Mouse (Mus musculus): ENCODE data around the gene Ppp1r21. TPM values are rescaled to one million over a fixed set of nuclear protein-coding genes. Genes with fewer than 3 reads are reported as not detected.

The Ppp1r21 gene
- polyA plus RNA-seq, 1 experiment from 2014 or later = 38.3 TPM

DNA sequence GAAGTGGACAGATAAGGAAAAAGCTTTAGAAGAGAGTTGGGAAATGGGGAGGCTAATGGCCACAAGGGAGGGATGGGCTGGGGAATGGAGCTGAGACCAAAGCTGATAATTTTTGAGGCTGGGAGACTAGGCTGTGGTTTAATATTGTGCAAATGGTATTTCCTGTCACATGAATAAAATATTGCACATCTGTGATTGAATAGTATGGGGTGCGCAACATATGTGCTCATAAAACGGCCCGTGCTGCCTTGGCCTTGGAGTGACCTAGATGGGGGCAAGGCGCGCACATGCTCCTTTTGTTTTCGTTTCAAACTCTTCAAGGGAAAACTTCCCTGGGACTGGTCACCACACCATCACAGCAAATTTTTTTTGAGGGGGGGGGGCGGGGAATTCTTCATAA is 96.0 kb downstream of the Ppp1r21 start:
- WGBS = 71% methylated on average over 7 of the region's 7 CpGs
- H3K36me3 ChIP-seq = no peaks in the 10 kb centered on the region
- no peak for ATAC-seq (ENCODE audit: low FRiP score)

DNA sequence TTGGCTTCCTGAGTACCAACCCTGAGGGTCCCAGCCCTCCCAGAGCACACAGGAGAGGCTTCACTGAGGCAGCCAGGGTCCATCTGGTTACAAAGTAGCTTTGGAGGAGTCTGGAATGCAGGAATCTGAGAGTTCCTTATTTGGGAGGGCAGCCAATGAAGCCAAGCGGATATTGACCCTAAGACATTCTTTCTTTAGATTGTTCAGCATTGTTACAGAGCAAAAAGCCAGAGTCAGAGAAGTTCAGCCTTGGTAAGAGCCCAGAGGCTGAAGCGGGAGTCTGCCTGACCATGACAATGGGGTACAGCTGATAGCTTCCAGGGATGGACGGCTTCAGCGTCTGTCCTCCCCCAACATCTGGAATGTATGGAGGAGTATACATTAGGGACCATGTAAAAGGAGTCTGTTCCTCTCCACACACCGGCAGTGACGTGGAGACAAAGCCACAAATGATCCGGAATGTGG is 96.5 kb downstream of the Ppp1r21 start:
- WGBS = 34% methylated on average over 7 of the region's 7 CpGs
- 0 out of 2 replicates have a peak overlapping the region, but pooled peaks have one; percentile 30 for H3K27ac ChIP-seq
- H3K9ac ChIP-seq = no peak overlapping the region
- H3K27me3 ChIP-seq = no peaks in the 10 kb centered on the region
- H3K9me3 ChIP-seq = no peaks in the 10 kb centered on the region
- peaks cover 30% of the 10 kb centered on the region for H3K4me1 ChIP-seq (replicated peaks)
- ATAC-seq (ENCODE audit: low FRiP score) = no peak
- H3K36me3 ChIP-seq = no peaks in the 10 kb centered on the region
- no peak overlapping the region for H3K4me3 ChIP-seq
- no peak overlapping the region for H3K4me2 ChIP-seq

More for the DNA sequence above, 96.0 kb downstream of the Ppp1r21 start:
- H3K9me3 ChIP-seq = no peaks in the 10 kb centered on the region
- H3K4me2 ChIP-seq = no peak overlapping the region
- H3K9ac ChIP-seq = no peak overlapping the region
- H3K4me1 ChIP-seq (replicated peaks) = peaks cover 30% of the 10 kb centered on the region
- no peak overlapping the region for H3K4me3 ChIP-seq
- H3K27ac ChIP-seq = peak overlapping the region; percentile 23; the same call in 1 of the 2 replicates
- no peaks in the 10 kb centered on the region for H3K27me3 ChIP-seq

DNA sequence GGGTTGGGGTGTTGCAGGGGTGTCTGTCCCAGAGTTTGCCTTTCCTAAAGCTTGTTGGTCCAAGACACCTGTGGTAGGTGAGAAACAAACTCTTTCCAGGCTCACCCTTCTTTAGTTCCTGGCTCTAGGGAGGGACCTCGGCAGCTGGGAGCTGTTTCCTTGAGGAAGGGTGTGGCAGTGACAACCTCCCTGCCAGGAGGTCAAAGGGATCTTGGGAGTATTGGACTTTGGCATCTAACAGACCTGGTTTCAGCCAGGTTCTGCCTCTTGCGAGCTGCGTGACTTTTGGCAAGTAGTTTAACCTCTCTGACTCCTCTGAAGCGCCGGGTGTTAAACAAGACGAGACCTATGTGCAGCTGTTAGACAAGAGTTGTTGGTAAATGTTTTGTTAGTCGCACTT is 97.2 kb downstream of the Ppp1r21 start:
- Histone ChIP-seq H3K4me1 (replicated peaks) (peaks cover 33% of the 10 kb centered on the region), H3K9me3 (no peaks in the 10 kb centered on the region), H3K36me3 (no peaks in the 10 kb centered on the region), H3K4me3 (no peak overlapping the region), H3K9ac (no peak overlapping the region), H3K27me3 (no peaks in the 10 kb centered on the region), H3K4me2 (no peak overlapping the region), H3K27ac (0 out of 2 replicates have a peak overlapping the region, but pooled peaks have one; percentile 30)
- WGBS = 76% methylated on average over 7 of the region's 7 CpGs
- no peak for ATAC-seq (ENCODE audit: low FRiP score)

DNA sequence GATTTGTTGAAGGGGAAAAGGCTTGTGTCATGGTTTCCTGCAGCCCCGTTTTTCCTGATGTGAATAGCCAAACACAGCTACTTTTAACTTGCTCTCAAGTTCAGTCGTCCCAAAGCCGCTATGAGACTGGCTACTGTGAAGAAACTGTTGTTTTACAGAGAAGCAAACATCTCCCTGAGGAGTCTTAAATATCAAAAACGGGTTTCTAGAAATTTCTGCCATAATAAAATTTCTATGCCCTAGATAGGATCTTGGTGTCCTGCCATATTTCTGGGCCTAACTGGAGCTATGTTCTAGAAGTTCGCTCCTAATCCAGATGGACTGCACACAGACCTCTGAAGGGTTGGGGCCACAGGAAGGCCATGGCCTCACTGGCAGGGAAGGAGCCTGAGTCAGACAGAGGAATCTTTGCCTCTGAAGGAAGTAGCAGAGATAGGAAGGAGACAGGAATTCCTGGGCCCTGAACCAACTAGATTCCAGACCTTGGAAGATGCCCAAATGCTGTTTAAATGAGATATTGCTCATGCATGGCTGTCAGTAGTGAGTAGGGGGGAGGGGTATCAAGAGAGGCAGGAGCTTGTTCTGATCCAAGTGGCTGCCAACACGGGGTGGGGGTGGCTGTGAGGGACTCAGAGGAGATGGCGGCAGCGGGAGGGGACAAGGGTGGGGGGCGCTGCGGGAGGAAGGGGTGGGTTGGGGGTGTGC is 98.9 kb downstream of the Ppp1r21 start:
- no peak overlapping the region for H3K9ac ChIP-seq
- no peaks in the 10 kb centered on the region for H3K9me3 ChIP-seq
- peak overlapping the region; percentile 80; the same call in 1 of the 2 replicates for H3K27ac ChIP-seq
- no peak overlapping the region for H3K4me3 ChIP-seq
- peak; percentile 70 for ATAC-seq (ENCODE audit: low FRiP score)
- H3K4me2 ChIP-seq = no peak overlapping the region
- H3K4me1 ChIP-seq (replicated peaks) = peaks cover 33% of the 10 kb centered on the region
- no peaks in the 10 kb centered on the region for H3K27me3 ChIP-seq
- WGBS = 58% methylated on average over 10 of the region's 10 CpGs
- H3K36me3 ChIP-seq = no peaks in the 10 kb centered on the region

DNA sequence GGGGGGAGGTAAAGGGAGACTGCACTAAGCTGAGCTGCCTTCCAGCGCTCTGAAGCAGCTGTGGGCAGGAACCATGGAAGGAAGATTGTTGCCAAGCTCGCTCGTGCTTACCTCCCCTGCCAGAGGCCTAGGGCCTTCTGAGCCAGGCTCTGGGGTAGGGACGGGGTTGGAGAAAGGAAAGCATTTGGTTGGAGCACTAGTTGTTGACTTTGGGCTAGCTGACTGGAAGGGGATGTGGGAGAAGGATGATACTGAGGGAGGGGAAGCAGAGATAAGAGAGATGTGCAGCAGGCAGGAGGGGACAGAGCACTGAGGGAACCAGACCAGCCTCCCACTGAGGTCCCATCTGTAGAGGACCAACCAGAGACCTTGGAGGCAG is 99.5 kb downstream of the Ppp1r21 start:
- 36% methylated on average over 4 of the region's 4 CpGs for WGBS
- ATAC-seq (ENCODE audit: low FRiP score) = peak; percentile 63

DNA sequence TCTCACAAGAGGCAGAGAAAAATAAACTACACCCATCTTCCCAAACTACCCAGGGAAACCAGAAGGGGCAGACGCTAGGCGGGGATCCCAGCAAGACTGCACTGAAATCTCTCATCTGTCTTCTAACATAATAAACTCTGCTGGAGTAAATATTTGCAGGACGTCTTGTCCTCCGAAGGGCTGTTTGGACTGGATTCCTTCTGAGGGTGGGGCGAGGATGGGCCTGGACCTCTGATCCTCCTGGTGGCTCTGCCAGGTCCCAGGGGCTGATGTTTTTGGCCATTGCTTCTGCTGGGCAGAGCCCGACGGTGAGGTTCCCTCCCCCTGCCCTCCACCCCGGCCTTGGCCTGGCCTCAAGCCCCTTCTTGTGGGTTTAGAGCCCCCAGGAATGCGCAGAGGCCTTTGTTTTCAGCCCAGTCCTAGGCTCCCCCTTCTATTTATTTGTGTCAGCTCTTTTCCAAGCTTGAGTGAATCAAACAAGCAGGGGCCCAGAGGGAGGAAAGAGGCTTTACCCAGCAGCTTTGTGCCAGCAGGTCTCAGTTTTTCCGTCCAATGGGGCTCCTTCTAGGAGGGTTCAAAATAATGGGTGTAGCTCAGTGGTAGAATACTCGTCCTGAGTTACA is 100.1 kb downstream of the Ppp1r21 start:
- peaks cover 33% of the 10 kb centered on the region for H3K4me1 ChIP-seq (replicated peaks)
- H3K36me3 ChIP-seq = no peaks in the 10 kb centered on the region
- H3K27ac ChIP-seq = peak overlapping the region; percentile 80
- no peaks in the 10 kb centered on the region for H3K27me3 ChIP-seq
- no peak overlapping the region for H3K4me3 ChIP-seq
- peak; percentile 55 for ATAC-seq (ENCODE audit: low FRiP score)
- H3K9me3 ChIP-seq = no peaks in the 10 kb centered on the region
- no peak overlapping the region for H3K4me2 ChIP-seq
- no peak overlapping the region for H3K9ac ChIP-seq
- WGBS = 14% methylated on average over 11 of the region's 11 CpGs

More for the DNA sequence above, 99.5 kb downstream of the Ppp1r21 start:
- no peaks in the 10 kb centered on the region for H3K27me3 ChIP-seq
- H3K9ac ChIP-seq = no peak overlapping the region
- H3K36me3 ChIP-seq = no peaks in the 10 kb centered on the region
- H3K27ac ChIP-seq = peak overlapping the region; percentile 80
- 0 out of 2 replicates have a peak overlapping the region, but pooled peaks have one; percentile 17 for H3K4me2 ChIP-seq
- H3K4me1 ChIP-seq (replicated peaks) = peaks cover 33% of the 10 kb centered on the region
- no peaks in the 10 kb centered on the region for H3K9me3 ChIP-seq
- no peak overlapping the region for H3K4me3 ChIP-seq

DNA sequence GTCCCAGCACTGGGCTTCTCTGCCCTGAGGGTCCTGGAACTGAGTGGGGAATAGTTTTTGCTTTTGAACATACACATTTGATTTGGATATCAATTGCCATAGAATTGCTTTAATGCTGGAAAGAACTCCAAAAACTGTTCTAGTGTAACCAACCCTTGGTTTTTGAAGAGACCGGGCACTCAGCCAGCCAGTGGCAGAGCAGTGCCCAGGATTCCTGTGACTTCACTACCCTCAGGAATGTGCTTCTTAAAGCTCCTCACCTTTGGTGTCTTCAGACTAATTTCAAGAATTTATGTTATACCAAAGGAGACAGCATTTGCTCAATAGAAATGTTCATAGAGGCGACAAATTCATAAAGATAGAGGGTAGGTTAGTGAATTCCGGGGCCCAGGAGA is 100.6 kb downstream of the Ppp1r21 start:
- no peak for ATAC-seq (ENCODE audit: low FRiP score)
- Histone ChIP-seq H3K4me3 (no peak overlapping the region), H3K36me3 (no peaks in the 10 kb centered on the region), H3K27me3 (no peaks in the 10 kb centered on the region), H3K9ac (no peak overlapping the region), H3K4me1 (replicated peaks) (peaks cover 33% of the 10 kb centered on the region), H3K4me2 (no peak overlapping the region), H3K9me3 (no peaks in the 10 kb centered on the region), H3K27ac (peak overlapping the region; percentile 80)
- 78% methylated on average over 3 of the region's 3 CpGs for WGBS

DNA sequence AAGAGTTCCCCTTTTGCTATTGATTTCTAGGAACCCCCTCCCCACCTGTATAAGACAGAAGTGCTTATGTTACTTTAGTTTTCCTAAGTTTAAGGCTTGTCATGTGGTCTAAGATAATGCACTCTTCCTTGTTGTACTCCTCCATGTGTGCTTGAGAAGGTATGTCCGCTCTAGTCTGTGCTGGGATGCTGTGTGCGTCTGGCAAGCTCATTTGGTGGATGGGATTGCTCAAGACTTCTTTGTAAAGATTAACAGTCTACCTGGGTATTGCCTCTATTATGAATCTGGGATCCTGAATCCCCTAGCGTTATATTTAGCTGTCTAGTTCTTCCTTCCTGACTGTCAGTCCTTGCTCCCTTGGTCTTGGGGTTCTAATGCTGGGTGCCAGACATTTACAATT is 102.7 kb downstream of the Ppp1r21 start:
- Histone ChIP-seq H3K36me3 (no peaks in the 10 kb centered on the region), H3K9me3 (no peaks in the 10 kb centered on the region), H3K4me2 (no peak overlapping the region), H3K27ac (no peak overlapping the region), H3K9ac (no peak overlapping the region), H3K27me3 (no peaks in the 10 kb centered on the region), H3K4me1 (replicated peaks) (peaks cover 22% of the 10 kb centered on the region), H3K4me3 (no peak overlapping the region)
- 96% methylated on average over 3 of the region's 3 CpGs for WGBS
- ATAC-seq (ENCODE audit: low FRiP score) = no peak

DNA sequence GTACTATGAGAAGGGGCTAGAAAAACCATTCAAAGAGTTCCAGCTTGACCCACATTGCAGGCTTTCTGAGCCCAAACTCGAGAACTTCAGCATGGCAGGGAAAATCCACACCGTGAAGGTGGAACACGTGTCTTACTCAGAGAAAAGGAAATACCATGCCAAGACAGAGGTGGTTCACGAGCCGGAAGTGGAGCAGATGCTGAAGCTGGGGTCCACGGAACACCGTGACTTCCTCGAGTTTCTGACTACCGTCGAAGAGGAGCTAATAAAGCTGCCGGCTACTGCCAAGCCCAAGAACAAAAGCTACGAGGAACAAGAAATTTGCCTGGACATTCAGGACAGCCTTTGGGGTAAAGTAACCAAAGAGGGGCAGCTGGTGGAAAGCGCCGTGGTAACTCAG is 106.2 kb downstream of the Ppp1r21 start:
- Histone ChIP-seq H3K9ac (no peak overlapping the region), H3K9me3 (no peaks in the 10 kb centered on the region), H3K4me3 (no peak overlapping the region), H3K4me1 (replicated peaks) (0 out of 2 replicates have a peak, but pooled peaks cover 3% of the 10 kb centered on the region), H3K4me2 (no peak overlapping the region), H3K27me3 (no peaks in the 10 kb centered on the region), H3K27ac (no peak overlapping the region), H3K36me3 (no peaks in the 10 kb centered on the region)
- ATAC-seq (ENCODE audit: low FRiP score) = no peak
- 80% methylated on average over 14 of the region's 14 CpGs for WGBS

DNA sequence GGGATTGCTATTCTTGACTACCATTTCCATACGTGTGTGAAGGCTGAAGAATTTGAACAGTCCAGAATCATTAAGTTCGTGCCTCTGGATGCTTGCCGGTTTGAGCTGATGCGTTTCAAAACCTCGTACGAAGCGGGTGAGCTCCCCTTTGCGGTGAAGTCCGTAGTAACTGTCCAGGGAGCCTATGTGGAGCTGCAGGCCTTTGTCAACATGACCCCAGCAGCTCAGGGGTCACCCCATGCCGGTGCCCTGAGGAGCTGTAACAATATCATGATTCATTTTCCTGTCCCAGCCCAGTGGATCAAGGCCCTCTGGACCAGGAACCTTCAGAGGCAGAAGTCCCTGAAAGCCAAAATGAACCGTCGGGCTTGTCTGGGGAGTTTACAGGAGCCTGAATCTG is 106.7 kb downstream of the Ppp1r21 start:
- H3K4me1 ChIP-seq (replicated peaks) = 0 out of 2 replicates have a peak, but pooled peaks cover 3% of the 10 kb centered on the region
- WGBS = 40% methylated on average over 12 of the region's 12 CpGs
- no peak for ATAC-seq (ENCODE audit: low FRiP score)
- no peaks in the 10 kb centered on the region for H3K9me3 ChIP-seq
- H3K36me3 ChIP-seq = no peaks in the 10 kb centered on the region
- H3K9ac ChIP-seq = no peak overlapping the region
- H3K4me2 ChIP-seq = no peak overlapping the region
- H3K27me3 ChIP-seq = no peaks in the 10 kb centered on the region
- no peak overlapping the region for H3K27ac ChIP-seq
- H3K4me3 ChIP-seq = no peak overlapping the region
